Mouse (Mus musculus) liver, adult 2 months (tissue): ENCODE measurements around the gene Smad5. TPM values are rescaled to one million over a fixed set of nuclear protein-coding genes. Genes with fewer than 3 reads are reported as not detected.

ENCODE experiments used
- DNase-seq: peaks from one replicate; pipeline ENCODE4 v3.0.0-alpha.2; 2011; ENCODE audit warnings: low read depth, low spot score; ENCODE audit errors: extremely low read depth
- H3K27ac ChIP-seq: fragments of 200-500 bp; replicated peaks from 2 replicates; pipeline ENCODE4 v1.5.1; 2012; ENCODE audit warnings: low read depth, mild to moderate bottlenecking, control low read depth, inconsistent platforms, low read length; ENCODE audit not compliant: insufficient read depth
- H3K27me3 ChIP-seq: fragments of 200-500 bp; 2 replicates; pipeline ENCODE4 v1.6.1; 2012; ENCODE audit warnings: mild to moderate bottlenecking, moderate library complexity, low read length, inconsistent platforms; ENCODE audit not compliant: control insufficient read depth, insufficient read depth
- H3K36me3 ChIP-seq: fragments of 200-500 bp; 2 replicates; pipeline ENCODE4 v1.6.1; 2012; ENCODE audit warnings: low read length, inconsistent platforms; ENCODE audit not compliant: control insufficient read depth, insufficient read depth
- H3K4me1 ChIP-seq: fragments of 200-500 bp; 2 replicates; pipeline ENCODE4 v1.6.1; 2011; ENCODE audit warnings: low read length; ENCODE audit not compliant: control insufficient read depth, insufficient read depth
- H3K4me3 ChIP-seq: fragments of 200-500 bp; 2 replicates; pipeline ENCODE4 v1.5.1; 2011; ENCODE audit warnings: low read depth, mild to moderate bottlenecking, control low read depth, low read length, moderate library complexity; ENCODE audit not compliant: insufficient read depth
- H3K79me2 ChIP-seq: fragments of 200-500 bp; 2 replicates; pipeline ENCODE4 v1.6.1; 2012; ENCODE audit warnings: inconsistent platforms, mild to moderate bottlenecking, low read length, moderate library complexity; ENCODE audit not compliant: control insufficient read depth, insufficient read depth
- H3K9ac ChIP-seq: fragments of 200-500 bp; 2 replicates; pipeline ENCODE4 v1.6.1; 2012; ENCODE audit warnings: low read depth, mild to moderate bottlenecking, control low read depth, inconsistent platforms, low read length
- CTCF ChIP-seq: fragments of 200-500 bp; IDR thresholded peaks from 2 replicates; pipeline ENCODE4 v1.5.1; 2011; ENCODE audit warnings: low read depth, low read length, control low read depth
- POLR2A ChIP-seq: fragments of 200-500 bp; IDR thresholded peaks from 2 replicates; pipeline ENCODE4 v1.6.1; 2011; ENCODE audit warnings: low read length, control low read depth; ENCODE audit not compliant: insufficient read depth; ENCODE audit errors: extremely low read depth
- WGBS: fragments of 180-500 bp; shearing (Covaris S2); methylation state at CpG from one replicate; pipeline ENCODE4 v1.1.7; 2018; 5-methylcytosine and 5-hydroxymethylcytosine counted together
- polyA plus RNA-seq: library from polyadenylated mRNA; depleted of rRNA; stranded (reverse); fragments of >200 nt; gene quantifications from 2 replicates; pipeline ENCODE4 v1.2.3, GENCODE M21; 2012
- total RNA-seq: library from RNA; depleted of rRNA; stranded (reverse); fragments of >200 nt; gene quantifications from 2 replicates; pipeline ENCODE4 v1.2.3, GENCODE M21; 2014

Smad5 gene
- total and polyA plus RNA-seq, 2 experiments, result 10.0 to 13.1 TPM

GRCm38 (mm10) chr13:56762446-56763229 lies 59.8 kb downstream of the Smad5 start:
- 39% methylated on average over 13 of the region's 13 CpGs for WGBS
- no peaks in the 10 kb centered on the region for H3K27me3 ChIP-seq

GRCm38 (mm10) chr13:56765284-56766032 lies 62.6 kb downstream of the Smad5 start:
- Histone ChIP-seq H3K27ac (no peak overlapping the region), H3K79me2 (no peaks in the 10 kb centered on the region), H3K27me3 (no peaks in the 10 kb centered on the region), H3K36me3 (no peaks in the 10 kb centered on the region), H3K4me1 (no peaks in the 10 kb centered on the region), H3K4me3 (no peak overlapping the region; the same call in 1 of the 2 replicates), H3K9ac (no peak overlapping the region)
- WGBS, result 39% methylated on average over 25 of the region's 25 CpGs
- no peak for DNase-seq
- TF ChIP-seq CTCF, result no peak

More at GRCm38 (mm10) chr13:56762446-56763229, 59.8 kb downstream of the Smad5 start:
- Histone ChIP-seq H3K36me3 (no peaks in the 10 kb centered on the region), H3K4me1 (no peaks in the 10 kb centered on the region), H3K9ac (no peak overlapping the region), H3K27ac (no peak overlapping the region), H3K4me3 (no peak overlapping the region), H3K79me2 (no peaks in the 10 kb centered on the region)
- TF ChIP-seq POLR2A, result no peak
- TF ChIP-seq CTCF, result no peak
- no peak for DNase-seq

GRCm38 (mm10) chr13:56766211-56766610 lies 63.4 kb downstream of the Smad5 start:
- WGBS, result 50% methylated on average over 5 of the region's 5 CpGs
- H3K27me3 ChIP-seq, result no peaks in the 10 kb centered on the region
- DNase-seq, result no peak
- H3K79me2 ChIP-seq, result no peaks in the 10 kb centered on the region
- H3K4me1 ChIP-seq, result no peaks in the 10 kb centered on the region
- H3K4me3 ChIP-seq, result no peak overlapping the region
- no peak overlapping the region for H3K27ac ChIP-seq
- H3K36me3 ChIP-seq, result no peaks in the 10 kb centered on the region
- TF ChIP-seq CTCF (no peak), POLR2A (no peak)
- no peak overlapping the region for H3K9ac ChIP-seq

GRCm38 (mm10) chr13:56769431-56769830 lies 66.6 kb downstream of the Smad5 start:
- Histone ChIP-seq H3K79me2 (no peaks in the 10 kb centered on the region), H3K4me3 (no peak overlapping the region), H3K9ac (no peak overlapping the region), H3K4me1 (no peaks in the 10 kb centered on the region), H3K27ac (no peak overlapping the region), H3K27me3 (no peaks in the 10 kb centered on the region), H3K36me3 (no peaks in the 10 kb centered on the region)
- no peak for DNase-seq
- 67% methylated on average over 4 of the region's 4 CpGs for WGBS
- no peak for TF ChIP-seq POLR2A
- TF ChIP-seq CTCF, result no peak

GRCm38 (mm10) chr13:56770136-56770578 lies 67.3 kb downstream of the Smad5 start:
- WGBS, result 74% methylated on average over 1 of the region's 1 CpGs
- Histone ChIP-seq H3K27me3 (no peaks in the 10 kb centered on the region), H3K4me1 (no peaks in the 10 kb centered on the region), H3K27ac (no peak overlapping the region), H3K9ac (no peak overlapping the region), H3K4me3 (no peak overlapping the region), H3K79me2 (no peaks in the 10 kb centered on the region), H3K36me3 (no peaks in the 10 kb centered on the region)
- DNase-seq, result no peak
- TF ChIP-seq POLR2A, result no peak
- no peak for TF ChIP-seq CTCF
